Mouse (Mus musculus) ZHBTc4 (cell line): ENCODE measurements at regions not wholly inside any gene's neighbourhood (a gene's known extent, or its start where the extent isn't known, plus 50 kb on each side); places are given as distances from the start of the nearest gene placed in this dataset.

ENCODE experiments used
- DNase-seq: peaks from one replicate; pipeline ENCODE4 v3.0.0-alpha.2; 2011; ENCODE audit warnings: low read depth, low spot score

DNA sequence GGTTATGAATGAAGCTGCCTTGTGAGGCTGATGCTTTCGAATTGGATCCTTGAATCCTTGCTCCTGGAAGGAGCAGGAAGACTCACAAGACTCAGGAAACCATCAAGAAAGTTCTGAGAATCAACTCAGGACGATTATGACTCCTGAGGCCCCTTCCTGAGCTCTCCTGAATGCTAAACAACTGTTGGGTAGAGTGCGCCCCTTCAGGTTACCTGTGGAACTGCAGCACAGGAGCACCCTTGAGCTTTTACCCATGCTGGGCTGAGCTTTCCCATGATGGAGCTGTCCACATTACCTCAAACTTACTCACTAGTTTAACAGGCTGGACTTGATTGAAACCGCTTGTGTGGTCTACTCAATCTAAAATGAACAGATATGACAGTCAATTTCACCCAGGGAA, 553.3 kb downstream of the Jrkl start:
- DNase-seq, result peak; percentile 69

DNA sequence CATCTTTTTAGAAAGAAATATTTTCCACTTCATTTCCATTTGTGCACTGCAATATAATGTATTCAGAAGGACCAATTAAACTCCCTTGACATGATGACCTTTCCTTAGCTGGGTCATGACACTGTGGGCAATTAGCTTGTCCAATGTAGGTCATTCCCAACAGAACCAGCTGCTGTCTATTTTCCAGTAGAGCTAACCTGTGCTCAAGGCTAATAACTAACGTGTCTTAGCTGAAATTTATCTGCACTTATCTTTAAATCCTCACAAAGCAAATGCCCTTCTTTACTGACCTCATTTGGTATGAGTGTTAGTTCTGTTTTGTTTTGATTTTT, 554.7 kb downstream of the Jrkl start:
- DNase-seq, result no peak

DNA sequence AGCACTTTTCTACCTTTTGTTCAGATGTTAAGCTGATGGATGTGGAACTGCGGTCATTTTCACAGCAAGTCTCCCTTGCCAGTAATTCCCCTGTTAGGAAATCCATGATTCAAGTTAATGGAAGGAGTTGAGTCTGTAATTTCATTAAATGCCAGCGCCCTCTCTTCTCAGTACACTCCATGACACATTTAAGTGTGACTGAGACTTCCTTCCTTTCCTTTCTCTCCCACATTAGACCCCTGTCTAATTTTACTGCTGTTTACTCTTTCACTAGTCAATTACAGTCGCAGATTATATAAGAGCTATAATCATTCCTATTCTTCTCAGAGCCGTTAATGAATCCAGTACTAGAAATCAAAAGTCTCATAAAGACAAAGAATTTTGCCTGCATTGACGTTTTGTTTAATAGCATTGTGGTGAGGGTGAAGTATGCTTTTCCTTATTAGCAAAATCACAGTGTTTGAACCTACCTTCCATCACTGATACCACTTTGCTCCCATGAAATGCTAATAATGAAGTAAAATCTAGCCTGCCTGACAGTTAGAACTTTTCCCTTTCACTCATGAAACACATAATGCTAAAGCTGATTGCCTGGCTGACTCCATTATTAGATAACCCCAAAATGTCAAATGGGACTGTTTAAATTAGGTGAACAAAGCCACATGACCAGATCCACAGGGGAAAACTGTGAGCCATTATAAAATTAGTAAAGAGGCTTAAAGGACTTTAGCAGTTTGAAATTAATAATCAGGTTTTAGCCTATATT, 555.3 kb downstream of the Jrkl start:
- DNase-seq, result no peak
